Mouse (Mus musculus): ENCODE measurements around the gene Snx1. TPM values are rescaled to one million over a fixed set of nuclear protein-coding genes. Genes with fewer than 3 reads are reported as not detected.

Gene Snx1
- polyA plus RNA-seq, 1 experiment from 2014 or later, result 124 TPM

Other genes with a start within 250 kb of the Snx1 start
- gene Pclaf, start 236.3 kb downstream of the Snx1 start, polyA plus RNA-seq (2016; fragmentation: Nextera tagmentation; extraction: Ambion mirVana), result 345 and 346 TPM in 2 replicates
- 31.7 and 34.1 TPM in 2 replicates for gene Trip4, start 217.8 kb downstream of the Snx1 start, polyA plus RNA-seq (2016; fragmentation: Nextera tagmentation; extraction: Ambion mirVana)
- gene Csnk1g1, start 217.7 kb downstream of the Snx1 start, polyA plus RNA-seq (2016; fragmentation: Nextera tagmentation; extraction: Ambion mirVana), result 18.7 and 19.4 TPM in 2 replicates
- 471 and 486 TPM in 2 replicates for gene Ppib, start 66.4 kb downstream of the Snx1 start, polyA plus RNA-seq (2016; fragmentation: Nextera tagmentation; extraction: Ambion mirVana)
- gene Snx22, start 56.9 kb downstream of the Snx1 start, polyA plus RNA-seq (2016; fragmentation: Nextera tagmentation; extraction: Ambion mirVana), result 3.6 and 3.7 TPM in 2 replicates
- gene Ciao2a, start within 50 bp of the Snx1 start, polyA plus RNA-seq (2016; fragmentation: Nextera tagmentation; extraction: Ambion mirVana), result 159 and 162 TPM in 2 replicates
- gene Dapk2, start 31.6 kb upstream of the Snx1 start, polyA plus RNA-seq (2016; fragmentation: Nextera tagmentation; extraction: Ambion mirVana), result 5.3 and 5.8 TPM in 2 replicates
- gene Herc1, start 223.9 kb upstream of the Snx1 start, polyA plus RNA-seq (2016; fragmentation: Nextera tagmentation; extraction: Ambion mirVana), result 25.7 and 27.2 TPM in 2 replicates